Mouse (Mus musculus) retina, postnatal 7 days (tissue): ENCODE results near the gene Card19.

ENCODE experiments used
- DNase-seq: peaks from one replicate; pipeline ENCODE4 v3.0.0-alpha.2; 2012; ENCODE audit warnings: low read depth, low spot score

Gene Card19

DNA sequence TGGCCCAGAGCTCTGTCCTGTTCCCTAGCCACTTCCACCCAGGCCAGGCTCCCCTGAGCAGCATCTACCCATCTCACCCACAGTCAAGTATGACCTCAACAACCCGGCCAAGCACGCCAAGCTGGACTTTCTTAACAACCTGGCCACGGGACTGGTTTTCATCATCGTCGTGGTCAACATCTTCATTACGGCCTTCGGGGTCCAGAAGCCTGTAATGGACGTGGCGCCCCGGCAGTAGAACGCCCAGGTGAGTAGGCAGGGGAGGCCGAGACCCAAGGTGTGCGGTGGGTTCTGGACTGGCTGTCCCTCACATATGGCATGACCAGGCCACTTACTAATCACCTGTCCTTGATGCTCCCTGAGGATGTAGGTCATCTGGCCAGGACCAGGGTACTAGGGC is 21.0 kb downstream of the Card19 start:
- no peak for DNase-seq

DNA sequence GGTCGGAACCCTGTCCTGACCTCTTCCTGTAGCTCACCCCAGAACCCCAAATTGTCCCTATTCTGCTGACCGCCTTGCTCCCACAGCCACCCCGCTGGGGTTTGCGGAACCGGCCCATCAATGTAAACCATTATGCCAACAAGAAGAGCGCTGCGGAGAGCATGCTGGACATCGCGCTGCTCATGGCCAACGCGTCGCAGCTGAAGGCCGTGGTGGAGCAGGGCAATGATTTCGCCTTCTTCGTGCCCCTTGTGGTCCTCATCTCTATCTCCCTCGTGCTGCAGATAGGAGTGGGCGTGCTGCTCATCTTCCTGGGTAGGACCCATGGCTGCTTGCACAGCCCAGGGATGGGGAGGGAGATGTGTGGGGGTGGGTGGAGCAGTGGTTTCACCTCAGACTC is 22.2 kb downstream of the Card19 start:
- DNase-seq, result no peak

DNA sequence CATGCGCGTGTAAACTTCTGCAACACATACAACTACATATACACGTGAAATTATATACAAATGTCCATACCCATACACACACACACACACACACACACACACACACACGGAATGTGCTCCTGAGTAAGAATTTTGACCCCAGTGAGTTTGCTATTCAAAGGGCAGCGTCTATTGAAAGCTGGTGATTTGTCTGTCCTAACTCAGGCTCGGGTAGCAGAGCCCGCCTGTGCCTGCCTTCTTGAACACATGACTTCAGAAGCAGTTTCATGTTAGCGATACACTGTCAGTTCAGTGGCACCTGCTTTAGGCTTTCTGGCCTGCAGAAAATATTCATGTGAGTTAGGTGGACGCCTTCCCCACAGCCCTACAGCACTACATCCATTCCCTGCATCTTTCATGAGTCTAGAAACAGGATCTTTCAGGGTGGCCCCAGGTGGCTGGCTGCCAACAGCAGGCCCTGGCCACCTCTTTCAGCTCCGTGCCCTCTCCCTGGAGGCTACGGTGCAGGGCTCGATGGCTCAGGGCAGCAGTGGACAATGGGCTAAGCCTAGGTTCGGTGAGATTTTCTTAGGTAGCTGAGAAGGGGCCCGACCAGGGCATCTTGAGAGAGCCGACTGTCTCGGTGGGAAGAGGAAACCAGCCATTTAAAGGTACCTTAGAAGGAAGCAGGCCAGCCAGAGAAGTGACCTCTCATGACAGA is 23.5 kb downstream of the Card19 start:
- no peak for DNase-seq

DNA sequence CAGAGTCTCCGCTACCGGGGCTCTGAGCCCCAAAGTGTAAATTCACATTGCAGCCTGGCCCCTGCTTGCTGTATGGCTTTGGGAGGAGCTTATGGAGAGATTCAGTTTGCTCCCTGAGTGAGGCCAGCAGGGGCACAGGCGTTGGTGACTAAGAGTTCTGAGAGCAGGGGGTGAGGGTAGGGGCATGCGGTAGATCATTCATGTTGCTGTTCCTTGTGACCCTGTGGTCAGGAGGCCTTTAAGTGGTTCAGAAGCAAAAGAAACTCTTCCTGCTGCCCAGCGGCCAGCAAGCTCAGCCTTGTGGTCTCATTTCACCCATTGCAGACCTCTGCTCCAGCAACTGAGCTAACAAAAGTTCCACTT is 24.2 kb downstream of the Card19 start:
- DNase-seq, result no peak

DNA sequence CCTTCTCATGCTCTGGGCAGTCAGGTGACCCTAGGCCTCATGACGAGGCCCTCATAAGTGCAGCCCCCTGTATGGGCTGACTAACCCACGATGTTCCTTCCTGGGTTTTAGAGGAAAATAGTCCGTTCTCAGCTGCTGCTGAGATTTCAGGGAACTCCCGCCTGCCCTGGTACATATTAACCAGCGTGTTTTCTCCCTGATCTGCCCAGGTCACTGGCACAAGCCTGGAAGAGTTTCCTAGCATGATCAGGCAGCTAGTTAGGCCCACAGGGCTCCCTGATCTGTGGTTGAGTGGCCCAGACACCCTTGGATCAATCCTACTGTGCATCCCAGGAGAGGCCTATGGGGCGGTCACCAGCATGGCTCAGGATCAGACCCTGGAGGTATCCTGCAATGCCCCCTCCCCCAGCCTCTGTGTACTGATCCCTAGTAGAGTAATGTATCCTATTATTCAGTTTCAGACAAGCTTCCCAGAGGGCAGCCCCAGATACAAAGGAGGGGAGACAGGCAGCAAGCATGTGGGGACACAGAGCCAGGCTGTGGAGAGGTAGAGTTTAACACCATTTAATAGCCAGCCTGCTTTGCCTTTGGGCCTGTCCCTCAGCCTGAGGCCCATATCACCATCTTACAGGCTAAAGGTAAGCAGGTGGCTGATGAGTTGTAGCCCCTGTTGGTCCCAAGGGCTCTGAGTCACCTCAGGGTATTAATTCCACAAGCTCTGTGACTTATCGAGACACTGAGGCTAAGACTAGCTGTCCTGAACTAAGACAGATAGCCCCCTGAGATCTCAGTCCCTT is 24.8 kb downstream of the Card19 start:
- no peak for DNase-seq

DNA sequence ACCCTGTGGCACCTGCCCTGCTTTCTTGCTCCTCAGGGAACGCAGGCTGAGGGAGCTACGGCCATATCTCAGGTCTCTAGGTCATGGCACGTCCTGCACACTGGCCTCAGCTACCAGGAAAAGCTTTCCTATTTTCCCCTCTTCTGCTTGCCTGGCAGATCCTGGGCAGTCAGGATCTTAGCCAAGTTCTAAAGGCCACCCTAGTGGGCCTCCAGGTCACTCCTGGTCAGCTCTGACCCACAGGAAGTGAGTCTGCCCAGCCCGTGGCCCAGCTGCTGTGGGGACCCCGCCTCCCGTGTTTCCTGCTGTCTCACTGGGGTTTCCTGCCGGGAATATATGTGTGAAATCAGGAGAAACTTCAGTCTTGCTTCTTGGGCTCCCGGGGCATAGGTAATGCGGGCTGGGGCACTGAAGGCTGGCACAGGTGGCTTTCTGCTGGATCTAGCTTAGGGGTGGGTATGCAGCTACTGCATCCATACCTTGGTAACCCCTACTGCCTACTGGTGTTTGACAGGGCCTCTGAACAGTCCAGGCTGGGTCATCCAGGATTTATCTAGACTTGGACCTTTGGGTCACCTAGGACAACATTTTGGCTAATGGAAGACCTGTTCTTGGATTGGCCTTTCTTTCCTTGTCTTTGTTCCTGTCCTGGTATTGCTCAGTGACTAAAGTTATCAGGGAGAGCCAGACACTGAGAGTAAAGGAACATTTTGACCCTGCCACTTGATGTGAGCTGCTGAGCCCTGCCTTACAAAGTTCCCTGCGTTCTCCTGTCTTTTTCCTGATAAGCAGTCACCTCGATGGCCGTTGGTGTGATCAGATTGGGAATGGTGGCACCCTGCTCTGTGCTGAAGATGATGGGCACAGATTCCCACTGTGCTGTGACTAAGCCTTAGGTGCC is 25.6 kb downstream of the Card19 start:
- no peak for DNase-seq

DNA sequence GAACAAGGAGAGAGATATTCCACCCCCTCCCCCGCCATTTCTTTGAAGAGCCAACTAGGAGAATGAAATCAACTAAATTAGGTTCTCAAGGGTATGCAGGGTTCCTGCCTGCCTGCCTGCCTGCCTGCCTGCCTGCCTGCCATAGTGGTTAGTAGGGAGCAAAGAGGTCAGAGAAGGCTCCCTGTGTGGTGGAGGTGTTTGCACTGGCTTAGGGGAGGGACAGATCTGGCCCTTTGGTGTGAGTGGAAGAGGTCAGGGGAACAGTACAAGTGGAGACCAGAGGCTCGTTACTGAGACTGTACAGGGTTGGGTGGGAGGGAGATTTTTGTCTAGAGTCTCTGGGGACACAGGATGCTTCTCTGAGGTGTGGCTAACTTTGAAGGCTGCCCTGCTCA is 26.9 kb downstream of the Card19 start:
- DNase-seq, result no peak

DNA sequence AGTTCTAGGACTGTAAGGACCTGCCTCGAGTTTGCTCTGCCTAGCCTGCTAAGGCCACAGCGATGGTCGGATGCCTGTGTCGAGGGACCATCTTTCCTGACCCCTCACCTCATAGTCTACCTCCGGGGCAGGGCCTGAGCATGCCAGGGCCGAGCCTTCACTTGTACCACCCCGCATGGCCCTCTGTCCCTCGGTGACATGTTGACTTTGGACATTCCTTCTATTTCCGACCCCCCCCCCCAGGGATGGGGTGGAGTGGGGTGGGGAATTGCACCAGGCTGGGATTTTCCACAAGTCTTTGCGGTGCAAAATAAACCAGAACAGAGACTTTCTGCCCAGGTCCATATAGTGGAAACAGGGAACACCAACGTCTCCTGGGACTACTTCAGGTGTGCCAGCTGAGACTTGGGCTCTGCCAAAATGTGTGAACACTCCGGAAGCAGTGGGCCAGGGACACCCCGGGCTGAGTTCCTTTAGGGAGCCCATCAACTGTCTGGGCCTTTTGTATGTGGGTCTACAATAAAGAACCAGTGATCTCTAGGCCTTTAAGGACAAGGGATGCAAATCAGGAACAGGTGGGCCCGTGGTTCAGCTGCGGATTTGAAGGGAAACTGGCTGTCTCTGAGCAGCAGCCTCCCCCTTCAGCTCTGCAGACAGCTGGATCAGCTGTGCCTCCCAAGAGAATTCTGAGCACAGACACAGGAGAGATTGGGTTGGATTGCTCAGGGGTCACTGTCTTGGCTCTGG is 27.4 kb downstream of the Card19 start:
- no peak for DNase-seq

DNA sequence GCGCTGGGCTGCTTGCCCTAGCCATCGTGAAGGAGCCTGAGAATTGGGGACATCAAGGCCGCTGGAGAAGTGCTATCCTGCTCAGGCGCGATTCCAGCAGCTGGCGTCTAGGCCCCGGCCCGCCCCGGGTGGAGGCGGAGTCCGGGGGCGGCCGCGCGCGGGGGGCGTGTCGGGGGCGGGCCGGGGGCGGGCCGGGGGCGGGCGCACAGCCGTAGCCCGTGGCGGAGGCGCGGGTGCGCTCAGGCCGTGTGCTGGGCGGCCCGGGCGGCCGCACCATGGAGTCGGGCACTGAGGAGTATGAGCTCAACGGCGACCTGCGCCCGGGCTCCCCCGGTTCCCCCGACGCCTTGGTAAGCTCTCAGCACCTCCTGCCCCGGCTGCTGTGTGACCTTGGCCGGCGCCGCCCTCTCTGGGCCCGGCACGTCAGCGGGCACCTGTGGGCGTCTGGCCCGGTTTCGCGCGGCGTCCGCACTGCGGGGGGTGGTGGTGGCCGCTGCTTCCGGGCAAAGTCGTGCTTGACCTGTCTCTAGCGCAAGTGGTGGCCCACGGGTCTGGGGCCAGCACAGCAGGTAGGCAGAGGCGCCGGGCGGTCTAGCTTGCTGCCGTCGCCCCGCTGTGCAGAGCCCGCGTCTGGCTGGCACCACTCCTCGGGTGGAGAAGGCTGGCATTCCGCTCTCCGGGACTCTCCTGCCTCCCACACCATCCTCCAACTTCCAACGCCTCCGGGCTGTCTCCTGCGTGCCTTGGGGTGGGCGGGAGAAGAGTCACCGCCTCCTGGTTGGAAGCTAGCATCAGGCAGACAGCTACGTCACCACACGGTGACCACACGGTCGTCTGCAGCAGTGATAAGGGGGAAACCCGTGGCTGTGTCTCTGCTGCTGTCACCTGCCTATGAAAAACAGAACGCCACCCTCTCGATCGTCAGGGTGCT is 28.3 kb downstream of the Card19 start, which contains the start of gene Ninj1:
Gene Ninj1, plus strand, starts transcription at position 198 of the 931 bp plus-strand sequence.
- DNase-seq, result peak; percentile 44

DNA sequence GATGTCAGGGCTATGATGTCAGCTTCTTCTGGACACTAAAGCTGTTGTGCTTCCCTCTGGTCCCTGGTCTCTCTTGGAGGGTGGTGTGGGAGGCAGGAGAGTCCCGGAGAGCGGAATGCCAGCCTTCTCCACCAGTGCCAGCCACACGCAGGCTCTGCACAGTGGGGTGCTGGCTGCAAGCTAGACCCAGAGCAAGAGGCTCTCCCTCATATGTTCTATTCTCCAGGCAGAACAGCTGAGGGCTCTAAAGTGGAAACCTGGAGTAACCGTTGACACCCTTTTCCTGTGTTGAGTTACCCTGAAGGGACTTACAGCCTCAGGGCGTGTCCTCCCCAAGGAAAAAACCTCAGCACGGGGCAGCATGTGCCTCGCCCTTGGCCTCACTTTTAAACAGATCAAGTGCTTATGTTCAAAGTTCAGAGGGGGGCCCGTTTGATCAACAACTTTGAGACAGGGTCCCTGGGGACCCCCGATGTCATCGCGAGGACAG is 29.0 kb downstream of the Card19 start:
- no peak for DNase-seq

DNA sequence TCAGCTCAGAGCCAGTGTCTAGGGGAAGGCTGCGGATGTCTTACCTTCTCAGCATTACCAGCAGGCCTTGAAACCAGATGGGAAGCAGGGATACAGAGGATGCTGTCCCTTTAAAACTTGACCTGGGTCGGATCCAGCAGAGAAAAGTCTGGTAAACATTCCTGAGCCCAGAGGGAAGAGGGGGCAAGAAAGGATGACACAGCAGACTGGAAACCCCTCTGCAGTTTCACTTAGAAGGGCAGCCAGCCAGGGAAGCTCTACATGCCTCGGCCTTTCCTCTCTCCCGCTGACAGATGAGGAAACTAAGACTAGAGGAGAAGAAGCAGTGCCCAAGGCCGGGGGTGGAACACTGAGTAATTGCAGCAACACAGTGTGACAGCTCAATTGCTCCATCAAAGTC is 32.2 kb downstream of the Card19 start:
- DNase-seq, result no peak

DNA sequence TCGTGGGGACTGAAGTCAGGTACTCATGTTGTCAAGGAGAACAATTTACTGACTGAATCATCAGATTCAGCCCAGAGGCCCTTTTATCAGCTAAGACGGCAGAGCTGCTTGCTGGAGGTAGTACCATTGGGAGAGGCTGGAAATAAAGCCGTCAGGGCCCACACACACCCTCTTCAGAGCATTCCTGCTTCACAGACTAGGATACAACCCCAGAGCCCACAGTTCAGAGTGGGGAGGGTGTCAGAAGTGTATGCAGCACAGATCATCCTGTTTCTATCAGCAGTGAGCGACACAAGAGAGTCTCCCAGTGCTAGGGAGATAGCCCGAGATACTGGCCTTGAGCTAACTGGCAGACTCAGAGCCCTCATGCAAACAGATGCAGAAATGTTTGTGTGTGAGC is 32.7 kb downstream of the Card19 start:
- DNase-seq, result no peak

DNA sequence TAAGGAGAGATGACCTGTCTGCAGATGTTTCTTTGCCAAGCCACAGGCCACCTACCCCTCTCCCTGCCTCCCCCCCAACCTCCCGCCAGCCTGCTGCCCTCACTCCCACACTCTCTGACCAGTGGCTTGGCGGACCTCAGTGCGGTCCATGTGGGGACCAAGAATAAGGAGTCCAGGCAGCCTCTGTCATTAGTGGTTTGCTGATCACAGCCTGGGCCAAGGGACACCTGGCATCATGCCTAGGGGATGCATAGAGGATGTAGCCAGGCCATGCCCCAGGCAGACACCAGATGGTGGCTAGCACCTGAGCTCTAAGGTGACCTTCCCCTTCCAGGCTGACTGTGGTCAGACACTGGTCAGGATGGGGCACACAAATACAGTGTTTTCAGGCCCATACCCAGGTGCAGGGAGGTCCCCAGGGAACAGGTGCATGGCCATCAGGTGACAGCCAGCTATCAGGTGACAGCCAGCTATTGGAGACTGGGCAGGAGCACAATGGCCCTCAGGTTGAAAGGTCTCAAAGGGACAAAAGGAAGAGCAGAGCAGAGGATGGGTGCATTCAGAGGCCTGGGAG is 34.3 kb downstream of the Card19 start:
- no peak for DNase-seq

DNA sequence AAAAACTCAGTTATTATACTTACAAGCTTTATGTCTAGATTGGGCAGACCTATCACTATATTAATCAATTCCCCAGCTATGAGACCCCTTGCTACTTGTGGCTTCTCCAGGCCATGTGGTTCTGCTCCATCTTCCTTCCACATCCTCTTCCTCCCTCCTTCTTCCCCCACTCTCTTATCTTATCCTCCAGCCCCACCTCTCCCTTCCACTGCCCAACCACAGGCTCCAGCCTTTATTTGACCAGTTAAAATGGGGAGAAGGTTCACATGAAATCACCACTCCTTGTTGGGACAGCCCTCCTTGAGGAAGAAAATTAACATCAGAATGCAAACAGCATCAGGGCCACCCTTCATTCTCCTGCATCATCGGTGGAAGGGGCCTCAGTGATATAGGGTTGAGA is 35.1 kb downstream of the Card19 start:
- no peak for DNase-seq

DNA sequence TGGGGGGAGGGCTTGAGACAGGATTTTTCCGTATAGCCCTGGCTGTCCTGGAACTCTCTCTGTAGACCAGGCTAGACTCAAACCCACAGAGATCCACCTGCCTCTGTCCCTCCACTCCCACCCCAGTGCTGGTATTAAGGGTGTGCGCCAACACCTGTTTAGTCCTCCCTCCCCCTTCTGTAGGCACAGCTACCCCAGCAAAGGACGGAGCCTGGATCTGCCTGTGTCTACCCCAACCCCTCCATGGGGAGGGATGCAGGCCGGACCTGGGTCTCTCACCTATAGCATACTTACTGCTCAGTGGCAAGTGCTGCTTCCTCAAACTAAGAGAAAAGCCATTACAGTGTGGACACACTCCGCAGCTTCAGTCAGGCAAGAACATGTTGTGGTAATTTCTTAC is 35.6 kb downstream of the Card19 start:
- no peak for DNase-seq

DNA sequence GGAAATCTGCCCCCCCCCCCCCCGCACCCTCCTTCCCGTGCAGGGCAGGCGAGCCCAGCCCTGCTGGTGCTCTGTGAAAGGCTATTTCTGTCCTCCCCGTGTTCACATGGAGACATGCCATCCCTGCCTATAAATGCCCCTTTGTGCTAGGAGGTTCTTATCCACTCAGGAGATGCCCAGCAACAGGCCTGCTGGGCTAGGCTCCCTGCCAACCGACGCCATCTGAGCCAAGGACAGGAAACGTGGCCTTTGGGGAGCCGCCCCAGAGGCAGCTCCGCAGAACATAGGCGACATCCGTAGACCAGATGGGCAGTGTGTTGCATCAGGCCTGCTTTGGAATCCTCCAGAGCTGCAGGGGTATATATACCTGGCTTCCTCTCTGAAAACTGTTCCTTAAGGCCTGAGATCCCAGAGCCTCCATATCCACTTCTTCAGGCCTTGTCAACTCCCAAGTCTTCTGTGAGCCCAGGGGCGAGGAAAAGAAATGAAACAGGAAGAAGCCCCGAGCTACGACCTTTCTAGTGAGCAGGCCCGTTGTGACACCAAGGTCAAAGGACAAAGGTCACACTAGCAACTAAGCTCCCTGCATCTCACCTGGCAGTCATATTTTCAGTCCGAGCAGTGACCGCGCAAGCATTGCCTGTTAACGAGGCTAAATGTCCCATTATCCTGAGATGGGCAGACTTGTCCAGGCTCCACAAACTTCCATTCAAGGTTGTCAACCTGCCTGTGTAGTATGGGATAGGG is 36.8 kb downstream of the Card19 start:
- DNase-seq, result no peak

DNA sequence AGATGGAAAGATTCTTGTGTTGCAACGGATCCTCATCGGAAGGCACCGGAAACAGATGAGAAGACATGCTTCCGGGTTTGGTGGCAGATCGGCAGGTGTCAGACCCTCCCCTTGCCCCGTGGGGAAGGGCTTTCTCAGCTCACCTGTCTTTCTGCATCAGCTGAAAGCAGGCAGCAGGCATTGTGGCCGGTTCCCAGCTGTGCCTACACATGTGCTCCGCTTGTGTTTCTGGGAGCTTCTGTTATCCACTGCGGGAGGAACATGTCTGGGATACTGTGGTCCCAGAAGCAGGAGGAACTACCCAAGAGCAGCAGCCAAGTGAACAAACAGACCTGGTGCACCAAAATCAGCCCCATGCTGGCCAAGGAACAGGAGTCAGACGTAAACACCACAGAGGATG is 40.3 kb downstream of the Card19 start:
- no peak for DNase-seq

DNA sequence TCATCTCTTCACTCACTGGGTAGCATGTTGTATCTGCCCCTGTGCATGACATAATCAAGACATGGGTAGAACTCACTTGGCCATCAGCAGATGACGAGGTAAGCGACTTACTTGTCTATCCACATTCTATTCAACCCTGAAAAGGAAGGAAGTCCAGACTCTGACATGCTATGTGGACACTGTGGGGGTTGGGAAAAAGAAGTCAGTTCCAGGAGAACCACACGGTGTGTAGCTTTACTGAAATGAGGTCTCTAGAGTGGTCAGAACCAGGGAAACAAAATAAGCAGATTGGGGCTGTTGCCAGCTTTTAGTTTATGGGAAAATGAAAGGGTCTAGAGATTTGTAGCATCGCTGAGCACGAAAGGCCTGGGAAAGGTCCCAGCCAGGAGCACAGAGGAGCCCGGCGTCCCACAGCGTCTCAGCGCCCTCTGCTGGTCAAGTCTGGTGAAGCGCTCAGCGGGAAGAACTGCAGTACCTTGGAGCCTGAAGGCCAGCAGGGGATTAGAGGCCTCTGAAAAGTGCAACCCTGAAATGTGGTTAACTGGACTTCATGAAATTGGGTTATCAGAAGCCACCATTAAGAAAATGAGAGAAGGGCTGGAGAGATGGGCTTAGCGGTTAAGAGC is 42.8 kb downstream of the Card19 start:
- peak; percentile 82 for DNase-seq

DNA sequence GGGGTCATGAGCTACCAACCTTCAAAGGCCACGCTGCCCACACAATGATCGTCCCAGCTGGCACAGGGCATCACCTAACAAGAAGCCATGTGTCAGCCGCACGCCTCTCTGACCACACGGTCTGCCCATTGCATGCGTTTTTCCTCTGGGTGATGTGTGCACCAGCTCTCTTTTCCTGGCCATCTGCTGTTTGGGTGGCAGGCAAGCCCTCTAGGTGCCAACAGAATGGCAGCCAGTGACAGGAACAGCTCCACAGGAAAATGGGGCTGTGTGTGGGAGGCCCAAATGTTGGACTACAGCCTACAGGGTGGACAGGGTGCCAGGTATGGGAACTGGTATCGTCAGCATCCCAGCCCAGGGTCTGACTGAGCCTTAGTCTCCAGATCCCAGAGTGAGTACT is 43.5 kb downstream of the Card19 start:
- no peak for DNase-seq
